Mouse (Mus musculus) forebrain, postnatal 0 days (tissue): ENCODE results near the gene Tenm4. TPM values are rescaled to one million over a fixed set of nuclear protein-coding genes. Genes with fewer than 3 reads are reported as not detected.
"Not testable (repeated sequence)": the region's sequence is repeated elsewhere in the genome, so short reads cannot be mapped to it uniquely, and the experiment has no call there.

Experiments
- ATAC-seq: fragments of 200-750 bp; cut with Nextera tagmentation; 2 replicates; pipeline ENCODE4 v1.8.0; 2017; ENCODE audit warnings: mild to moderate bottlenecking, moderate library complexity
- DNase-seq: peaks from one replicate; pipeline ENCODE4 v3.0.0-alpha.2; 2015
- H3K27ac ChIP-seq: fragments of 300-500 bp; sonication (generic); 2 replicates; pipeline ENCODE4 v1.5.1; 2014; ENCODE audit warnings: low read depth, mild to moderate bottlenecking, antibody characterized with exemption, low read length, moderate library complexity, mixed read lengths
- H3K27me3 ChIP-seq: fragments of 300-500 bp; sonication (generic); 2 replicates; pipeline ENCODE4 v1.6.1; 2014; ENCODE audit warnings: mild to moderate bottlenecking, low read length, mixed read lengths; ENCODE audit not compliant: insufficient read depth
- H3K36me3 ChIP-seq: fragments of 300-500 bp; sonication (generic); 2 replicates; pipeline ENCODE4 v1.6.1; 2014; ENCODE audit warnings: mild to moderate bottlenecking, moderate library complexity; ENCODE audit not compliant: insufficient read depth
- H3K4me1 ChIP-seq: fragments of 300-500 bp; sonication (generic); 2 replicates; pipeline ENCODE4 v1.6.1; 2014; ENCODE audit warnings: antibody characterized with exemption; ENCODE audit not compliant: insufficient read depth
- H3K4me2 ChIP-seq: fragments of 300-500 bp; sonication (generic); 2 replicates; pipeline ENCODE4 v1.6.1; 2014; ENCODE audit warnings: low read depth, mild to moderate bottlenecking, moderate library complexity
- H3K4me3 ChIP-seq: fragments of 300-500 bp; sonication (generic); 2 replicates; pipeline ENCODE4 v1.5.1; 2014; ENCODE audit warnings: low read depth, low read length, mixed read lengths
- H3K9ac ChIP-seq: fragments of 300-500 bp; sonication (generic); 2 replicates; pipeline ENCODE4 v1.6.1; 2014; ENCODE audit warnings: mild to moderate bottlenecking
- H3K9me3 ChIP-seq: fragments of 300-500 bp; sonication (generic); 2 replicates; pipeline ENCODE4 v1.6.1; 2016; ENCODE audit warnings: low read length
- CTCF ChIP-seq: sonication (generic); IDR thresholded peaks from 2 replicates; pipeline ENCODE4 v1.5.1; 2016; ENCODE audit warnings: antibody characterized with exemption, control low read depth, low read depth
- WGBS: fragments of 180-500 bp; shearing (Covaris S2); extraction: QIAGEN DNeasy Blood & Tissue Kit; methylation state at CpG from one replicate; pipeline ENCODE4 v1.1.7; 2014; 5-methylcytosine and 5-hydroxymethylcytosine counted together
- polyA plus RNA-seq: library from polyadenylated mRNA; unstranded; fragments of >200 nt; fragmentation: Nextera tagmentation; extraction: Ambion mirVana; gene quantifications from 2 replicates; pipeline ENCODE4 v1.2.1, GENCODE M21; 2015
- total RNA-seq: library from RNA; depleted of rRNA; stranded (reverse); fragments of >200 nt; gene quantifications from 2 replicates; pipeline ENCODE4 v1.2.3, GENCODE M21; 2014

The Tenm4 gene
- total and polyA plus RNA-seq, 2 experiments from 2014 or later, result 50.6 to 69.5 TPM

DNA sequence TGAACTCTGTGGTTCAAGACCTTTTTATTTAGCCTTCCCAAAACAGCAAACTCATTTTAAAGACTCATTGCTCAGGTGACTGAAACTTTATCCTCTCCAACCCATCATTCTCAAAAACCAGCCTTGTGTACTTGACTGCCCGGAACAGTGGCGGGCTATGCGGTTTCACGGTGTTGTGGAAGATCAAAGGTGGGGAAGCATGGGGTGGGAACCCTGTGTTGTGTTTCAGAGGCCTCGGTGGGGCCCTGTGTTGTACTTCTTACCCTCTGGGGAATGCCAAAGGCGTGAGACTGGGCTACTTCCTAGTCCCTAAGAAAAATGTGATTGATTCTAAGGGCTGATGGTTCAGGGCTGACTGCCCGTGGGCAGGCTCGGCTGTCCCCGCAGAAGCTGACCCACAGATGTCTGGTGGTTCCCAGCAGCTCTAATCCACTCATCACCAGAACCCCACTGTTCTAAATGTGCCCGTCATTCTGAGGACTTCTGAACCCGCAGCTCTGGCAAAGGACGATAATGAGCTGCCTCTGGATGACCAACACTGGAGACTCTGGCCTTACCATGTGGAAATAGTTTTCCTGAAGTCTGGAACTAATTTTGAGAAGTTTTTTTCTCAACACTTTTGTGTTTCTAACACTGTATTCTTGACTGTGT is 739.4 kb downstream of the Tenm4 start:
- H3K36me3 ChIP-seq, result peaks cover 9% of the 10 kb centered on the region
- no peak overlapping the region for H3K27ac ChIP-seq
- H3K9ac ChIP-seq, result no peak overlapping the region
- no peak for DNase-seq
- no peak overlapping the region for H3K4me2 ChIP-seq
- H3K4me1 ChIP-seq, result no peaks in the 10 kb centered on the region
- TF ChIP-seq CTCF, result no peak
- no peak for ATAC-seq
- H3K4me3 ChIP-seq, result no peak overlapping the region
- no peaks in the 10 kb centered on the region for H3K27me3 ChIP-seq
- WGBS, result 79% methylated on average over 12 of the region's 12 CpGs
- H3K9me3 ChIP-seq, result no peaks in the 10 kb centered on the region

DNA sequence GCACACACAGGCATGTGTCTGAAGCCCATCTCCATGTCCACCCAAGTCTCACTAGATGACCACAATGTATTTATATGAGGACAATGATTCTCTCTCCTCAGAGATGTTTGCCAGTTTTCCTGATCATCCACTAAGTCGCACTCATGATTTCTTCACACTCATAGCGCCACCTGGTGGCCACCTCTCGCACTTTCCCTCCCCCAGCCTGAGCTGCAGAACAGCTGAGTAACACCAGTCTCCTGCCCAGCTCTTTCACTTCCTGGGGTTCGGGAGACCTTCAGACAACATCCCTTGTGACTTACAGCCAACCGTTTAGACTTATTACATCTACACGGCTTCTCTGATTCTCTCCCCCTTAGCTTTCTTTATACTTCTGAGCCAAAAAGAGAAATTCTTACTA is 743.0 kb downstream of the Tenm4 start:
- DNase-seq, result peak; percentile 94
- peak; percentile 75 for ATAC-seq
- H3K27ac ChIP-seq, result no peak overlapping the region
- H3K4me1 ChIP-seq, result no peaks in the 10 kb centered on the region
- H3K27me3 ChIP-seq, result no peaks in the 10 kb centered on the region
- H3K36me3 ChIP-seq, result no peaks in the 10 kb centered on the region
- 4% methylated on average over 6 of the region's 6 CpGs for WGBS
- no peak overlapping the region for H3K9ac ChIP-seq
- no peak overlapping the region for H3K4me3 ChIP-seq
- no peaks in the 10 kb centered on the region for H3K9me3 ChIP-seq
- peak; percentile 97 for TF ChIP-seq CTCF
- H3K4me2 ChIP-seq, result no peak overlapping the region

- H3K4me1 ChIP-seq, result no peaks in the 10 kb centered on the region
- DNase-seq (peak; percentile 86), ATAC-seq (peak; percentile 57)
- H3K27ac ChIP-seq, result no peak overlapping the region
- no peak overlapping the region for H3K9ac ChIP-seq
- H3K36me3 ChIP-seq, result no peaks in the 10 kb centered on the region
- peak; percentile 97 for TF ChIP-seq CTCF
- H3K4me3 ChIP-seq, result no peak overlapping the region
- WGBS, result 0% methylated on average over 2 of the region's 2 CpGs
- no peak overlapping the region for H3K4me2 ChIP-seq
- no peaks in the 10 kb centered on the region for H3K27me3 ChIP-seq
- no peaks in the 10 kb centered on the region for H3K9me3 ChIP-seq
These were observed 744.5 kb downstream of the Tenm4 start for GRCm38 (mm10) chr7:96915452-96916105.

GRCm38 (mm10) chr7:96920447-96921095 is 749.5 kb downstream of the Tenm4 start:
- no peaks in the 10 kb centered on the region for H3K4me1 ChIP-seq
- no peak for DNase-seq

GRCm38 (mm10) chr7:96922927-96923326 is 751.9 kb downstream of the Tenm4 start:
- no peak overlapping the region for H3K4me2 ChIP-seq
- no peak overlapping the region for H3K9ac ChIP-seq
- 92% methylated on average over 2 of the region's 2 CpGs for WGBS
- no peak for ATAC-seq
- H3K36me3 ChIP-seq, result no peaks in the 10 kb centered on the region
- H3K4me1 ChIP-seq, result no peaks in the 10 kb centered on the region
- TF ChIP-seq CTCF, result no peak
- no peak overlapping the region for H3K27ac ChIP-seq
- no peak overlapping the region for H3K4me3 ChIP-seq
- no peaks in the 10 kb centered on the region for H3K9me3 ChIP-seq
- no peaks in the 10 kb centered on the region for H3K27me3 ChIP-seq
- DNase-seq, result no peak

More at GRCm38 (mm10) chr7:96920447-96921095, 749.5 kb downstream of the Tenm4 start:
- H3K9me3 ChIP-seq, result no peaks in the 10 kb centered on the region
- no peak overlapping the region for H3K4me2 ChIP-seq
- H3K27me3 ChIP-seq, result no peaks in the 10 kb centered on the region
- 33% methylated on average over 7 of the region's 7 CpGs for WGBS
- ATAC-seq, result peak; percentile 43
- H3K4me3 ChIP-seq, result no peak overlapping the region
- TF ChIP-seq CTCF, result no peak
- H3K36me3 ChIP-seq, result no peaks in the 10 kb centered on the region
- no peak overlapping the region for H3K9ac ChIP-seq
- H3K27ac ChIP-seq, result no peak overlapping the region

DNA sequence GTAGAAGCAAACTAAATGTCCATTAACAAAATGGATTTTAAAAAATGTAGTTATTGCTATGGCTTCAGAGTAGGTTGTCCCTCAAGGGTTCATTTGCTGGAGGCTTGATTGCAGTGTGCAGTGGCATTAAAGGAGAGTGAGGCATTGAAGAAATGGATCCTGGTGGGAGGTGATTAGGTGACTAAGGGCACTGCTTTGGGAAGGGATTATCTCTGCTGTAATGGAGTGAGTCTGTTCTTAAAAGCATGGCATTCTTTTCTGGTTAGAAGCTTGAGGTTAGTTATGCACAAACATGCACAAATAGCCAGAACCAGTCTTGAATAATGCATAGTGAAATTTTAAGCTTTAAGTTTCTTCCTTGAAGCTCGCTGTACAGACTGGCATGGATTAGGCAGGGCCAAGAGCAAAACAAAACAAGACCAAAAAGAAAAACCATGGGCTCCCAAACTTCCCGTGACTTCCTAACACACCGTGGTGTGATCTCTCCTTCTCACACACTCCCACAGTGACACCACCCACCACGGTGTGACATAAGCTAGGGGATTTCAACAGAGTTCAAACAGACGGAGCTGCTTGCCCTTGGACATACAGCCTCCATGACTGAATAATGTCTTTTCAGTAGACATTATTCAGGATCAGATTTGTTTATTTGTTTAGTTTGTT is 772.8 kb downstream of the Tenm4 start:
- no peak for ATAC-seq
- no peak overlapping the region for H3K4me2 ChIP-seq
- no peak overlapping the region for H3K27ac ChIP-seq
- WGBS, result 17% methylated on average over 5 of the region's 5 CpGs
- no peaks in the 10 kb centered on the region for H3K27me3 ChIP-seq
- TF ChIP-seq CTCF, result no peak
- no peak overlapping the region for H3K4me3 ChIP-seq
- DNase-seq, result no peak
- no peaks in the 10 kb centered on the region for H3K4me1 ChIP-seq
- H3K9ac ChIP-seq, result no peak overlapping the region
- H3K36me3 ChIP-seq, result no peaks in the 10 kb centered on the region
- H3K9me3 ChIP-seq, result no peaks in the 10 kb centered on the region

DNA sequence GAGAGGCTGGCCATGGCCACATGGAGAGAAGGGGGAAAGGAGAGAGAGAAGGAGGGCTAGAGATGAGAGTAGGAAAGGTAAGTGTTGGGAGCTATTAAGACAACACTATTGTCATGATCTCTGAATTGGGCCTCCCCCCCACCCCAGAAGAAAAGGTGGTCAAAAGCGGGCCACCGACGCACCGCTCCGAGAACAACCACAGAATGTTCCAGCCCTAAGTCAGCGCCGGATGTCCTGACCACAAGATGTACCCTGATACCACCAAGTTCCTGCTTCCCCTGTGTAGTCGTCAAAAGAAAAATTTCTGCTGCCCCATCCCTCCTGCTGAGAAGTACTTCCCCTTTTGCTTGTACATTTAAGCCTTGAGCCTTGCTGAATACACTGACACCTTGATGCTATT is 775.5 kb downstream of the Tenm4 start:
- H3K27me3 ChIP-seq, result not testable (repeated sequence)
- 97% methylated on average over 8 of the region's 8 CpGs for WGBS

More for the DNA sequence above, 775.5 kb downstream of the Tenm4 start:
- not testable (repeated sequence) for H3K9me3 ChIP-seq, H3K4me3 ChIP-seq, ATAC-seq, H3K27ac ChIP-seq, H3K4me1 ChIP-seq, H3K9ac ChIP-seq, DNase-seq, H3K36me3 ChIP-seq, H3K4me2 ChIP-seq
